Mouse (Mus musculus): Measurements from ENCODE around the gene Bhlhe40.

GRCm38 (mm10) chr6:108677697-108678096 is 17.3 kb downstream of the Bhlhe40 start:
- TF ChIP-seq GATA1 (IDR thresholded peaks at IDR 0.05; ENCODE audit: low read length) = no peak
- no peak for TF ChIP-seq TAL1 (IDR thresholded peaks at IDR 0.05; ENCODE audit: low read length)

Measured in erythroblast, embryonic 14.5 days (primary cell).